Mouse (Mus musculus): ENCODE results near the gene Leng9.

Gene Leng9

GRCm38 (mm10) chr7:4144766-4145551 is 5.2 kb downstream of the Leng9 start:
- DNase-seq (ENCODE audit: low spot score in 2 of 2), result peak; percentile 12

DNA sequence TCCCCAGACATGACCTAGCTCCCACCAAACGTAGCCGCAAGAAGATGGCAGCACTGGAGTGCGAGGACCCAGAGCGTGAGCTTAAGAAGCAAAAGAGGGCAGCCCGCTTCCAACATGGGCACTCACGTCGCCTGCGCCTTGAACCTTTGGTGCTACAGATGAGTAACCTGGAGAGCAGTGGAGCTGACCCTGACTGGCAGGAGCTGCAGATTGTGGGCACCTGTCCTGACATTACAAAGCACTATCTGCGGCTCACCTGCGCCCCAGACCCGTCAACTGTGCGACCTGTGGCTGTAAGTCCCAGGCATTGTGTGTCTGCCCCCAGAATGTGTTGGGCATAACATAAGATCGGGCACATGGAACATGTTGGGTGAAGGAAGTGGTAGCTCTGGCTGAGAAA is 6.1 kb downstream of the Leng9 start:
- DNase-seq (ENCODE audit: low spot score in 2 of 2), result peak; percentile 5 to 8

DNA sequence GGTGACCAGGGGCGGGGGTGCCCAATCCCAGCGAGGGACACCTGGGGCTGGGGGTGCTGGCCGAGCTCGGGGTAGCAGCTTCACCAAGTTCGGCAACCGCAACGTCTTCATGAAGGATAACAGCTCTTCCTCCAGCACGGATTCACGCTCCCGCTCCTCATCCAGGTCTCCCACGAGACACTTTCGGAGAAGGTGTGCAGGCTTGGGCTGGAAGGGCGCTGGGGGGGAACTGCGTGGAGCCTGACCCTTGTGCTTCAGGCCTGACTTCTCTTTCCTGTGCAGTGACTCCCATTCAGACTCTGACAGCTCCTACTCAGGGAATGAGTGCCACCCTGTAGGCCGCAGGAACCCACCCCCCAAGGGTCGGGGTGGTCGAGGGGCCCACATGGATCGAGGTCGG is 6.7 kb downstream of the Leng9 start:
- DNase-seq (ENCODE audit: low spot score in 2 of 2), result peak; percentile 8 to 9

DNA sequence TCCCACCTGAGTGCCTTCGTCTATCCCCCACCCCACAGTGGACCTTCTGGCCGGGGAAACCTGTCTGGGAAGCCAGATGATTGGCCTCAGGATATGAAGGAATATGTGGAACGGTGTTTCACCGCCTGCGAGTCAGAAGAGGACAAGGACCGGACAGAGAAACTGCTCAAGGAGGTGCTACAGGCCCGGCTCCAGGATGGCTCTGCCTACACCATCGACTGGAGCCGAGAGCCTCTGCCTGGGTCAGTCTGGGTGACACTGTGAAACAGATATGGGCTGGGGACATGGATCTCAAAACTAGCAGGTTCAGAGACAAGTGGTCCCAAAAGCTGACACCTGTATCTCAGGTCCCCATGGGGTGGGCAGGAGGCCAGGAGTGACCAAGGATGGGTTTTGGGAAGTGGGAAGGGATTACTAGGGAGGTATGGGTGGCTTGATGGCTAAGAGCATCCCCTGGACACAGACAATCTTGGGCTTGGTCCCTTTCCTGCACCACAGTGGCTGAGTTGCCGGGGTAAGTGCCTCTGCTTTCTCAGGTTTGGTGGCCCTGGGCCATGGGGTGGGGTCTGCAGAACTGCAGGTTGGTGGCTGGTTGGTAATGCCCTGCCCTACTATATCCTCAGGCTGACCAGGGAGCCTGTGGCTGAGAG is 7.3 kb downstream of the Leng9 start:
- DNase-seq (ENCODE audit: low spot score in 2 of 2), result peak; percentile 6 to 13

DNA sequence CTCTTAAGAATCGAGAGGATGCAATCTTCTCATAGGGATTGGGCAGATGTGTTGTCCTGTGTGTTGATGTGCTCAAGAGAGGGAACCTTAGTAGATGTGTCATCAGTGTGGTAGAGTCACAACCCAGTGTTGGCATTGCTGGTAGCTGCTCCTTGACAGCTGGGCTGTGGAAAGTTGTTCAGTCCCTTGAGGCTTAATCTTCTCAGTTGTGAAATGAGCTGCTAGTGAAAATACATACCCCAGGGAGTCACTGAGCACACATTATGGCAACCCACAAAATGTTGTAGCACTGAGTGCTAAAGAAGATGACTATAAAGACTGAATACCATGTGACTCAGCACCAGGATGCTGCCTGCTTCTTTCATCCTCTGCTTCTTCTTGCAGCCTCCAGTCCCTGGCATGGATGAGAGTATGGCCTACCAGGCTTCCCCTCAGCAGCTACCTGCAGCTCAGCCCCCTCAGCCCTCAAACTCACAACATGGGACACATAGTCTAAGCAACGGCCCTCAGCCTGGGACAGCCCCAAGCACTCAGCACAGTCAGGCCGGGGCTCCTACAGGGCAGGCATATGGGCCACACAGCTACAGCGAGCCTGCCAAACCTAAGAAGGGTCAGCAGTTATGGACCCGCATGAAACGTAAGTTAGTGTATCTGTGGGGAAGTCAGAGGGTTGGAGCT is 8.4 kb downstream of the Leng9 start:
- DNase-seq (ENCODE audit: low spot score in 2 of 2), result peak; percentile 3 to 7

- peak in 1 of 2 experiments; percentile 11 for DNase-seq (ENCODE audit: low spot score in 2 of 2)
These were observed 10.8 kb downstream of the Leng9 start for GRCm38 (mm10) chr7:4139391-4139790.

DNA sequence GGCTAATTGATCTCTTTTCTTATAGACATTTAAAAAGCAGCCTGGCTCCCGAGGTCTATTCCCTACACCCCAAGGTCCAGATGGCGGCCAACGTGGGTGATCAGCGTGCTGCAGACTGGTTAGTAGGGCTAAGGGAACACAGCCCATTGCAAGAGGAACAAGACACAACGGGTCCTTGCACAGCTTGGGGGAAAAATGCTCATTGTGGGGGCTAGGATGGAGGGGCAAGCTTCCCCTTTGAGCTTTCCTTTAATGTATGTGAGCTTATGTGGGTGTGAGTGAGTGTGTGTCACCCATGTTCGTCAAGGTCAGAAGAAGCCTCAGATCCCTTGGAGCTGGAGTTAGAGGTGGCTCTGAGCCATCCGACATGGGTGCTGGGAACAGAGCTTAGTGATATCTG is 11.5 kb downstream of the Leng9 start:
- DNase-seq (ENCODE audit: low spot score in 2 of 2), result peak in 1 of 2 experiments; percentile 5

DNA sequence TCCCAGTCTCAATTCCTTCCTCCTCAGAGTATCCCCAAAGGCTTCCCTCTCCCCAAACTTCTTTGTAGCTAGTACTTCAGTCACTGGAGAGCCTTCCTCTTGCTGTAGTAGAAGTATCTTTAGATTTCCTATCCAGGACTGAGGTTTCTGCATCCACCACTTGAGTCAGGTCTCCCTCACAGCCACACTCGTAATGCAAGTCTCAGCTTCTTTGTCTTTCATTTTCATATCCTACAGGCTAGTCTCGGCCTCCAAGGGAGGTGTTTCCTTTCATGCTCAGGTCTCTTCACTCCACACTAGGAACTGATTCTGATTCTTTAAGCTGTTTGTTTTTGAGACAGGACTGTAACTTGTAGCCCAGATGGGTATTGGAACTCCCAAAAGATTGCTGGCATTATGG is 12.0 kb downstream of the Leng9 start:
- no peak for DNase-seq (ENCODE audit: low spot score in 2 of 2)

- no peak for DNase-seq (ENCODE audit: low spot score in 2 of 2)
These were observed 12.4 kb downstream of the Leng9 start for GRCm38 (mm10) chr7:4137746-4138145.

DNA sequence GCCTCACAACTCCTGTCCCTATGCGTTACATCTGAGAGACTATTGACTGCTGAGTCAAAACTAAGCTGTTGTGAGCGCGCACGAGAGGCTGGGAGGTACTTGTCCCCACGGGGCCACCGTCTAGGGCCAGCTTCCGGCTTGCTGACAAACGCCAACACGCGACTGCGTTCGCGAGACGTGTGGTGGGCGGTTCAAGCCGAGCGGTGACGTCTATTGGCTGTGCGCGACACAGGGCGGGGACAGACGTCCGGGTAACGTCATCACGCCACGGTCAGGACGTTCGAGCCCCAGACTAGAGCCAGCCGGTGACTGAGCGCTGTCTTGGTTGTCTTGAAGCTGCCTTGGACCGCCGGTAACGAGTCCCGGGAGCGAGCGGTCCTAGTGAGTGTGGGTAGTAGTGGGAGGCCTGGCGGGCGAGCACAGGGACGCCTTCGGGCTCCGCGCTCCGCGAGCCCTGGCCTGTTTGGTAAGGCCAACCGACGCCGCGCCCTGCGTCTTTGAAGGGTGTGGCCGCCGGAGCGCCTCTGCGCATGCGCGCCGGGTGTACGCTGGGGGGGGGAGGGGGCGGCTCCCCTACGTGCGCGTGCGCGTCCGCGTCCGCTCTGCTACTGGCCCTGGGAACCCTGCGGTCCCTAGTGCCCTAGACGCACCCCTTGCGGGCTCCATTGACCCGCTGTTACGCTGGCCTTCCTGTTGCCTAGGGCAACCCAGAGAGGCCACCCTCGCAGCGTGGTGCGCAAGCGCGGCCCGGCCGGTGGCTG is 13.2 kb downstream of the Leng9 start, which contains the start of gene Leng8:
TSS of gene Leng8 (plus strand) at position 269 of the 761 bp plus-strand sequence.
- DNase-seq (ENCODE audit: low spot score in 2 of 2), result peak; percentile 99 to 100

- DNase-seq (ENCODE audit: low spot score in 2 of 2), result no peak
These were observed 13.8 kb downstream of the Leng9 start for GRCm38 (mm10) chr7:4136404-4136770.

- no peak for DNase-seq (ENCODE audit: low spot score in 2 of 2)
These were observed 15.3 kb downstream of the Leng9 start for GRCm38 (mm10) chr7:4134911-4135310.

DNA sequence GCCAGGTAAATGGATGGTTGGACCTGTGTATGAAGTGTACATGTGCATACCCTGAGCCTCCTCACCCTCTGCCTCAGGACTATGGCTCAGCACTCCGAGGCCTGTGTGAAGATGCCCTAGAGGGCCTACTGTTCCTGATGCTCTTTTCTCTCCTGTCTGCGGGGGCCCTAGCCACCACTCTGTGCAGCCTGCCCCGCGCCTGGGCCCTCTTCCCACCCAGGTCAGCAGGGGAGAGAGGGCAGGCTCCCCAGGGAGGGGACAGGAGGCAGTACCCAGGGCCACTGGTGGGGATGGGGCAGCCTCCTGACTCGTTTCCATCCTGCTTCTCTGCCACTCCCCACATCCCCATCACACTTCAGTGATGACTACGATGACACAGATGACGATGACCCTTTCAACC is 17.2 kb downstream of the Leng9 start:
- peak; percentile 13 to 23 for DNase-seq (ENCODE audit: low spot score in 2 of 2)

DNA sequence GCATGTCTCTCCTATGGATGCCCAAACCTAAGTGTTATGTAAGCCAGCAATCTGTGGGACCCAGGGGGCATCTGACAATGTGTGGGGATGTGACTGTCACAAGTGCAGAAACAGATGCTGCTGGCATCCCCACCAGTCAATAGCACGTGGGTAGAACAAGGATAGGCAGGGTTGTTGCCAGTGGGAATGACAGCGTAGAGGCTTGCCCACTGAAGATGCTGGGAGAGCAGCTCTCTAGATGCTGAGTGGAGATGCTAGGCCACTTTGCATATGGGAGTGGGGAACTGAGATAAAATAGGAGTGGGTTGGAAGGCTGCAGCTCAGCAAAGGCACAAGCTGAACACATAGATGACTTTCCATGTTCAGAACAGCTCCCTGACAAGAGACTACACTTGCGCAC is 17.6 kb downstream of the Leng9 start:
- DNase-seq (ENCODE audit: low spot score in 2 of 2), result peak; percentile 24 to 61

DNA sequence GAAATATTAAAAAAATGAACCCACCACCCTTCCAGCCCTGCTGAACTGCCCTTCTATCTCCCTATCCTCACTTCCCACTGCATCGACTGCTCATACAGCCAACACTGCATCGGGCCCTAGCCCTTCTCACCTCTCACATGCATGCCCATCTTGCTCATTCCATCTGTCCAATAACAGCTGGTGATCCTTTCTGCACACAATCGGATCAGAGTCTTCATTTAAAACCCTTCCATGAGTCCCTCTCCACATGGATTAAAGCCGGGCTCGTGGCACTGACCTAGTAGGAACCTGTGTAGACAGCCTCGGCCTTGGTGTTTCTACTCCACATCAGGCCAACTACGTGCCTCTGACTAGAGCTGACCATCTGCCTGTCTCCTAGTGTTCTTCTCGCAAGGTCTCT is 18.2 kb downstream of the Leng9 start:
- DNase-seq (ENCODE audit: low spot score in 2 of 2), result peak; percentile 13 to 23

- DNase-seq (ENCODE audit: low spot score in 2 of 2), result peak in 1 of 2 experiments; percentile 82
These were observed 19.3 kb downstream of the Leng9 start for GRCm38 (mm10) chr7:4130686-4131452.

DNA sequence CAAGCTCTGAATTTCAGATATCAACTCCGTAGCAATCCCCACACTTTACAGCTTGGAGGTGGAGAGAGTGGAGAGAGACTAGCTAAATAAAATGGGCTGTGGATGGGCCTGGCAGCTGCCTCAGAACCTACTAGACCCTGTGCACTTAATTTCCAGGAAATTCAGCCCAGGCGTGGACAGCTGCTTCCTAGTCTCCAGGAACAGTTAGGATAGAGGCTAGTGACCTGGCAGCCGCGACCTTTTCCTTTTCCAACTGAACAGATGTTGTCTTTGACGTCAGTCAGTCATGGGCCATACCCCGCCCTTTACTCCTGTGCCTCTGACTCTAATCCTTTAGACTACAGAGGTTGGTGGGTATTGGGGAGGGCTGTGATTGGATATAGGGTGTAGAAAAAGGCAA is 21.3 kb downstream of the Leng9 start:
- DNase-seq (ENCODE audit: low spot score in 2 of 2), result no peak

DNA sequence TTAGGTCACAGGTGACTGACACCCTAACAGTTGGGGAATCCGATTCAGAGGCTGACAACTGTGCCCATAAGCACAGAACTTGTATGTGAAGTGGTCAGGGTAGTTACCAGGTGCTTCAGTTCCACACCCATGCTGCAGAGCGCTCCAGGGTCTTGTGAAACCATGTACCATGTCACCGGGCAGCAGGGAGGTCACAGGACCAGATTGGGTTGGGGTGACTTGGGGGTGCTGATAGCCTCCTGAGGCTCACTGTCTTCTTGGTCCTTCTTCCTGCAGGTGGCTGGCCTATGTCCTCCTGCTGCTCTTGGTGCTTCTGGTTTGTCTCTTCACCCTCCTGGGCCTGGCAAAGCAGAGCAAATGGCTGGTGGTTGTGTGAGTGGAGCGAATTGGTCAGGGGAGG is 22.3 kb downstream of the Leng9 start:
- peak in 1 of 2 experiments; percentile 6 for DNase-seq (ENCODE audit: low spot score in 2 of 2)

DNA sequence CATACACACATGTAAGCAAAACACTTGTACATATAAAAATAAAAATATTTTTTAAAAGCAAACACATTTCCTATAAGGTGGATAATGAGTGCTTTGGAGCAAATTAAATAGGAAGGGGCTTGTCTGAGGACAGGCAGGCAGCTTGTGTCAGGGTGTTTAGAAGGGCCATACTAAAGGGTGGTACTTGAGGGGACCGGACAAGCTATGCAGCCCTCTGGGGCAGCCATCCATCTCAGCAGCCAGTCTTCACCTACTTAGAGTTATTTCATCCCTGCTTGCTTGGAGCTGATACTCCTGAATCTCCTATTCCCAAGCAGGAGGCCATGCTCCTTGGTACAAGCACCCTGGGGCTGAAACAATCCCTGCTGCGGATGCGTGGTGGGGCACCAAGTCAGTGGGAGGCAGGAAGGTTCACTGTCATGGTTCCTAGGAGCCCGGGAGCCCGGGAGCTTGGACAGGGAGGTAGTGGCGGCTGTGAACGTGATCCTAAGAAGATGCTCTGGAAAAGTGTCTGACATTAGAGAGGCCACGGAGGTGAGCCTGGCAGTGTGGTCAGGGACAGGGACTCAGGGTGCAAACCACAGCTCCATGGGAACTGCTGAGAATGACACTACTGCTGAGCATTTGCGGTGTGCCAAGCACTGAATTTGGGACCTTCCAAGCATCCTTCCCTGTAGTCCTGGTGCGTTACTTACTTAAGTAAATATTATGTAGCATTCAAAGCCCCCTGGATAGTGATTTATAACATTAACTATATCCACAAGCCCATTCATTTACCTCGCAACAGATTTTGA is 23.0 kb downstream of the Leng9 start:
- peak in 1 of 2 experiments; percentile 4 for DNase-seq (ENCODE audit: low spot score in 2 of 2)

- DNase-seq (ENCODE audit: low spot score in 2 of 2), result peak in 1 of 2 experiments; percentile 22
These were observed 24.9 kb downstream of the Leng9 start for GRCm38 (mm10) chr7:4125306-4125705.
